Mouse (Mus musculus) adrenal gland, adult 8-10 months (tissue): ENCODE data around the gene Tead3. TPM values are rescaled to one million over a fixed set of nuclear protein-coding genes. Genes with fewer than 3 reads are reported as not detected.
"Not testable (repeated sequence)": the region's sequence is repeated elsewhere in the genome, so short reads cannot be mapped to it uniquely, and the experiment has no call there.

Experiments used
- DNase-seq: peaks from one replicate; pipeline ENCODE4 v3.0.0; 2022
- total RNA-seq, 4 experiments: library from RNA; stranded (reverse); gene quantifications; 2 replicates each; pipeline ENCODE4 v1.2.4; 2022

The Tead3 gene
- total RNA-seq, 4 experiments from 2014 or later: 8.5 to 21.1 (median 13.3) TPM

- DNase-seq: not testable (repeated sequence)
Observed at GRCm38 (mm10) chr17:28358576-28359261, 8.1 kb upstream of the Tead3 start.

DNA sequence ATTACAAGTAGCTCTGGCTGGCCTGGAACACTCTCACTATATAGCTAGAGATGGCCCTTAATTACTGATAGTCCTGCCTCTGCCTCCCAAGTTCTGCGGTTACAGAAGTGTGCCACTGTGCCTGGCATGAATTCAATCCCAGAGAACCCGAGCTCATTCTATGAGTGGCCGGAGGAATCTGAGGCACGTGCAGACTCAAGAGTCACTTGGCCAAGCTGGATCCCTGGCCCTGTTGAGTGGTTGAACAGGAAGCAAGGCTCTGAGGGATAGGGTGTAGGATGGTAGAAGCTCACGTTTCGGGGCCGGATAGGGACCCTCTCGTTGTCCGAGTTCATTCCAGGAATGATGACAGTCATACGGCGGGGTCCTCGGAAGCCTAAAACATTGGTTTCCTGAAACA, 5.3 kb upstream of the Tead3 start:
- no peak for DNase-seq

- DNase-seq: no peak
Observed at GRCm38 (mm10) chr17:28352018-28352417, 1.4 kb upstream of the Tead3 start.

DNA sequence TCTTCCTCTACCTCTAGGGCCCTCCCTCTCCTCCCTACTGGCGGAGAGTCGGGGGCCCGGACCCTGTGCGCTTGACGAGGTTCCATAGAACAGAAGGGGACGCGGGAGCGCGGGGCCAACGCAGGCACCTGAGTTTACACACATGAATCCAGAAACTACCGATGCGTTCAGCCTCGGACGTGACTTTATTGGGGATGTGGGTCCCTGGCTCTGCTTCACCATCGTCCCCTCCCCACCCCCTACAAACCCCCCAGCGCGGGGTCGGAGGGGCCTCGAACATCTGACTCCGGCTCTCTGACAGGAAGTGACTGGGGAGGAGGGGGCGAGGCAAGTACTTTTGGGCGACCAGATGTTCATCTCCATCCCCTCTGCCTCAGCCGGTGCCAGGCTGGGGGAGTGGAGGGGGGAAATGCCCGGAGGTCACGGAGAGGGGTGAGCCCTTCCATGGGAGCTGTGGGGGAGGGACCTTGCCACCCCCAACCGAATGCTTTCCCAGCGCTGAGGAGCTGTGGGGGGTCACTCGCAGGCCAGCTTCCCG, 805 bp upstream of the Tead3 start:
- no peak for DNase-seq

DNA sequence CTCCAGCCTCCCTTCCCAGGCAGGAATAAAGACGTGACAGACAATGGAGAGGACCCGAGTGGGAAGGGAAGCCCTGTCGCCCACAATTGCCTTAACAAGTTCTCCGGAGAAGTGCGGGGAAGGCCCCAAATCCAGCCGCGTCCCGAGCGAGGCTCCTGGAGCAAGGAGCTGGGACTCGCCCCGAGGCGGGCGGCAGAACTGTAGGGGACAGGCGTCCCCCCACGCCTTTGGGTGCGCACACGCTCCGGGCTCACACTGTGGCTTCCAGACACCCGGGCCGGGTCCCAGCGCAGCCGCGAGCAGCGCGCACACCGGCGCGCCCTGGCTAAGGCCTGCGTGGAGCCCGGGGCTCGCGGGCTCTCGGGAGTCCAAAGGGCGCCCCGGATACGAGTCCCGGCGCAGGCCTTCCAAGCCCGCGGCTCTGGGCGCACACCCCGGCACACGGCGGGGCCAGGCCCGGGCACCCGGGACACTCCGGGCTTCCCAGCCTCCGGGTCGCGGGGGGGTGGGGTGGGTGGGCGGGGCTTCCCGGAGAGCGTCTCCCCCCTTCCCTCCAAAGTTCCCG, 634 bp downstream of the Tead3 start:
- DNase-seq: no peak

DNA sequence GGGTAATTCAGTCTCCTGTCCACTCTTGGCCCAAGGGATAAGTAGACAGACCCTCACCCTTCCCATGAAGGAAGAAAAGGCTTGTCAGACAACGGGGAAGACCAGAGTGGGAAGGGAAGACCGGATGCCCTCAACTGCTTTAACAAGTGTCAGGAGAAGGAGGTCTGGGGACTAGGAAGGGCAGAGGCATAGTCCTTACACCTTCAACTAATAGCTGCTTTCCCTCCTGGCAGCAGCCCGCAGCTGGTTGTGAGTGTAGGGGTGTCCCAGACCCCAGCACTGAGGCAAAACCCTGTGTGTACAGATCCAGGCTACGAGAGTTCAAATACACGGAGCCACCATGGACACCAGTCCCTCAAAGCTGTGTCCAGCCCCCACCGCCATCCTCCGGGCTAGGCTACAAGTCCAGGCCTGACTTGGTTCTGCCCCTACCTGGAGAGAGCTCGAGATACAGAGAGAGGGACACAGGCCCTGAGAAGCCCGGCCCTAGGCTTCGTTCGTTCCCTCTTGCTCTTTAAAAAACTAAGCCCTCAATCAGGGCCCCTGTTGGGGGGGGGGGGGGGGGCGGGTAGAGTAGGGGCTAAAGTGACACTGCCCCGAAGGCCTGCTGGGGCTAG, 1.2 kb downstream of the Tead3 start:
- no peak for DNase-seq

GRCm38 (mm10) chr17:28348211-28348610, 2.4 kb downstream of the Tead3 start:
- DNase-seq: no peak

- no peak for DNase-seq
Observed at GRCm38 (mm10) chr17:28347327-28347726, 3.3 kb downstream of the Tead3 start.

DNA sequence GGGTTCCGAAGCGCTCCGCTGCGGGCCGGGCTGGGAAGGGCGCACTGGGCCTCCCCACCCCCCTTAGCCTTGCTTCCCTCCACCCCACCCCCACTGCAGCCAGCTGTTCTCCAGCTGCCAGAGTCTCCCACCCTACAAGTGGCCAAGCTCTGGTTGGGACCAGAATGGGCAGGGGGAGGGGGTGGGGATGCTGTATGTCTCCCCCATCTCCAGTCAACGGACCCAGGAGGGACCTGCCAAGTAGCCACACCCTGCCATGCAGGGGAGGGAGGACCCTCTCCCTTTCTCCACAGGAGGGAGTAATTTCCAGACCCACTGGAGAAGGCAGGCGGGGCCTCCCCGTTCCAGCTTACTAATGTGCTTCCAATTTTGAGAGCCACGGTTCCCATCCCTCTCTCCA, 4.7 kb downstream of the Tead3 start:
- DNase-seq: no peak

- DNase-seq: no peak
Observed at GRCm38 (mm10) chr17:28345271-28345721, 5.3 kb downstream of the Tead3 start.

DNA sequence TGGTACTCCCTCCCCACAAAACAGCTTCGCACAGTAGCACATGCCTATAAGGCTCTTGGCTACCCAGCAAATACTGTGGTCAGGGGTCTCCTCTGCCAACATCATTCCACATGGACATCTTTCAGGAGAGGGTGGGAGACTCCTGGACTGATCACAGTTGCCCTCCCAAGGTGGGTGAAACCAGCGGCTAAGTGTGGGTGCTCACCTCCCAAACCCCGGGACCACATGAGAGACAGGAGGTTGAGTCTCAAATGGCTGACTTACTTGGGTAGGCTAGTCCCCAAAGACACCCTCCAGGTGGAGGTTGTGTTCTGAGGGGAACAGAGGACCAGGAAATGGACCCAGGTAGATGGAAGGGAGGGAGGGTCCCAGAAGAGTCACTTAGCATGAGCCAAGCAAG, 5.9 kb downstream of the Tead3 start:
- DNase-seq: no peak

DNA sequence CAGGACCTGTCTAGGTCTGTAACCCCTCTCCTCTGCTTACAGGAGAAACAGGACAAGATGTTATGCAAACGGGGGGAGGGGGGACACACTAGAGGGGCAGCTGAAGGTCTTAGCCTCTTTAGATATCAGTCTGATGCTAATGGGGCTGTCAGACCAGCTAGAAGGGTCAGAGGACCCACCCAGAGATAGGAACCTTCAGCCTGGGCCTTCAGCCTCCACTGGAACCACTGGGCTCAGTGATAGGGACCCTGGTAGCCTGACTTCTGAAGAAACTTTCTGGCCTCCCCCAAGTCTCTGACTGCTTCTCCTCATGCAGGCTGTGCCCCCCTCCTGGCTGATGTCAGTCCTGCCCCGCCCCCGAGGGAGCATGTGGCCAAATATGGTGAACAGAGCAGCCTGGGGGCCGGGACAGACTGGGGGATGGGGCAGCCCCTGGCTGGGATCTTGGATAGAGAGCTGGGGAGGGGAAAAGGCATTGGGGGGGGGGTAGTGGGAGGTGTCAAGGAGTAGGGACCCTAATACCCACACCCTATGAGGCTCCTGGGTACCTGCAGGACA, 6.5 kb downstream of the Tead3 start:
- DNase-seq: no peak

- DNase-seq: peak; percentile 71
Observed at GRCm38 (mm10) chr17:28341091-28341490, 9.5 kb downstream of the Tead3 start.

DNA sequence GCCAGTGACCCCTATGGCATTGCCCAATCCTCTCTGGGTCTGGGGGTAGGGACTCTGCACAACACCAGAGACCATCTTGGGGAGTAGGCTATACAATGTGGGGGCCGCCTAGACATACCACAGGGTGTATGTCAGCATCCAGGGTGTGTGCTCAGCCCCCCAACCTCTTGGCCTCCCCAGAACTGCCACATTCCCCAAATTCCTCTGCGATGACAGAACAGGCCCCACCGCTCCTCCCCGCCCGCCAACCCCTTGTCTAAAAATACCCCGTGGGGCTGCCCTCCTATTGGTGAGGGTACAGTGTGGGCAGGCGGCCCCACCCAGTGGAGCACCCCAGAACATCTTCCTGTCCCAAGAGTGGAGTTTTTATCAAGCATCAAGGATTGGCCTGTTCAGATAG, 10.0 kb downstream of the Tead3 start:
- DNase-seq: no peak

DNA sequence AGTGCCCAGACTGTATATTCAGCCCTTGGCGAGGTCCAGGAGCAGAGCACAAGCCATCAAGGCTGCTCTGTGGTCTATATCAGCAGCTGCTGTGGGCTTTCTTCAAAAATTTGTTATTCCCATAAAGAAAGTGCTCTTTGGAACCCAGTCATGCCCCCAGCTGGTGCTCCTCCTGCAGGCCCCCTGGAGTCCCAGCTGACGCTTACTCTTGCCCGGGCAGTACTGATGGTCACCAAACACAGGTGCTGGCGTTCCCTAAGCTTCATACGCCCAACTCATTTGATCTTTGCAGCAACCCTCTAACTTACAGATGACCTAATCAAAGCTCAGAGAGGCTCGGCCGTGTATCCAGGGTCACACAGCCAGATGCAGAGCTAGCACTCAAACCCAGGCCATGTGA, 13.1 kb downstream of the Tead3 start:
- DNase-seq: no peak

DNA sequence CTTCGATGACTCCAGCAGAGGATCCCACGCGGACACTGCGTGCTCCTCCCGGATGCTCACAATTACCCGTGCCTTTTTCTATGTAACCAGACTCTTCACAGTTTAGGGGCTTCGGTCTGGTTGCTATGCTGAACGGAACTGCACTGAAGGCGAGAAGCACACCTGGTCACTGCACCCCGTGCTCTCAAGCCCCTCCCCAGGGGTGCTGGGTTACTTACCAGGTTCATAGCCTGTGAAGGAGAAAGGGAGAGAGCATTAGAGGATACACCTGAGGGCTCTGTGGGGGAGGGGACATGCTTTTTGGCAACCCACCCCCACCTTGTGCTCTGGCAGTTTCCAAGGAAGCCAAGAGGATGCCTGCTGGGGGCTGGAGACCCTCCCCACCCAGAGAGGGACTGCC, 15.3 kb downstream of the Tead3 start:
- no peak for DNase-seq

GRCm38 (mm10) chr17:28332915-28333546, 17.6 kb downstream of the Tead3 start:
- DNase-seq: no peak

GRCm38 (mm10) chr17:28332113-28332914, 18.3 kb downstream of the Tead3 start:
- DNase-seq: no peak

DNA sequence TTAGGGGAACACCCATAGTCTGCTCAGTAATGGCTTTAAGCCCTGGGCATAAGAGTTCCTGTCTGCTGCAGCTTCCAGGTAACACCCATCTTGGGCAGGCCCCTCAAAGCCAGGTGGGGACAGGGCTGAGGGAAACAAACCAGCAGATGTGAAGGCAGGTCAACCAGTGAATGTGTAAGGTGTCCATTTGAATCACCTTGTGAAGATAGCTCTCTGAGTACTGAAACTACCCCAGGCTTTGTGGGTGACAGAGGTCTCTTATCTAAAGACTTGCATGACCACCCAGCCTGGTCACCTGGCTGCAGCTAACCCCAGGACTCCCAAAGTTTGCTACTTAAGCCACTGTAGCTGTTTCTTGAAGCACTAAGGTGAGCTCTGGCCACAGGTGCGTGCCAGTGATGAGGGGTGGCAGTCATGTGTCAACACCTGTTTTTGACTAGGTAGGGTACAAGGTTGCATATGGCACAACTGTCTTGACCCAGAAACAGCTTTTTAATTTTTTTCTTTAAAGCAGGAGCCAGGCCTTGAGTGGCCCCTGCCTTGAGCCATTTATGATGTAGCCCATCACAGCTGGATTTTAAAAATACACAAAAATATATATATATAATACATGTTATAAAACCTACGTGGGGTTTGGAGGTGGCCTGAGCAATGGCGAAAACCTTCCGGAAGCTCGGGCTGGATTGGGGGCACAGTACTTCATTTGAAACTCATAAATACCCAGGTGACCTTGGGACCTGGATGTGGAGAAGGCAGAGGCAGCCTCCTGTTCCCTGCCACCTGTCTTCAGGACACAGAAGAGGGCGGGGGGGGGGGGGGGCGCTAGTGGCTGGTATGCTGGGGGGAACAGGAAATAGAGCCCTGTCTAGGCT, 19.1 kb downstream of the Tead3 start:
- DNase-seq: no peak

- not testable (repeated sequence) for DNase-seq
Observed at GRCm38 (mm10) chr17:28330590-28330989, 20.0 kb downstream of the Tead3 start.

DNA sequence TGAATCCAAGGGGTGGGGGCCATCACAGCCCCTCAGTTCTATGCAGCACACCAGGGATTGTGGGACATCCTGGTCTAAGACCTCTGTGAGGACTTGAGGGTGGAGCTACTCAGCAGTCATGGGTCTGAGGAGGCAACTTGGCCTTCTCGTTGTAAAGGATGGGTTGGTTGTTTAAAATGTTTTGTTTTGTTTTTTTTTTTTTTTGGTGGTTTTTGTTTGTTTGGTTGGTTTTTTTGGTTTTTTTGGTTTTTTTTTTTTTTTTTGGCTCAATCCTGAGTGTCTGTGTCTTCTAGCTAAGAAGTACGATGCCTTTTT, 20.4 kb downstream of the Tead3 start:
- DNase-seq: no peak
